Mouse (Mus musculus) C2C12 (cell line): ENCODE data around the gene Ski.

Source experiments
- MYOD1 ChIP-seq: IDR thresholded peaks from one replicate; pipeline ENCODE4 v1.6.1; 2011; ENCODE audit warnings: low read depth; ENCODE audit not compliant: control insufficient read depth, insufficient read length
- USF1 ChIP-seq: IDR thresholded peaks from one replicate; pipeline ENCODE4 v1.6.1; 2011; ENCODE audit warnings: low read depth, mild to moderate bottlenecking, control low read depth, moderate library complexity

- TF ChIP-seq MYOD1 = no peak
- TF ChIP-seq USF1 = no peak
Observed at GRCm38 (mm10) chr4:155138451-155138850, 83.9 kb downstream of the Ski start.
